Mouse (Mus musculus): ENCODE measurements at regions not wholly inside any gene's neighbourhood (a gene's known extent, or its start where the extent isn't known, plus 50 kb on each side); places are given as distances from the start of the nearest gene placed in this dataset.

GRCm38 (mm10) chr4:64200151-64200807 is 153.5 kb upstream of the Tnc start:
- TF ChIP-seq CTCF (IDR thresholded peaks at IDR 0.05; ENCODE audit: low read depth, low read length) = no peak
- no peak for TF ChIP-seq POLR2A (IDR thresholded peaks at IDR 0.05; ENCODE audit: extremely low read depth, insufficient read depth, low read length)
